Mouse (Mus musculus): Measurements from ENCODE around the gene Klhl33.
"Not testable (repeated sequence)": the region's sequence is repeated elsewhere in the genome, so short reads cannot be mapped to it uniquely, and the experiment has no call there.

DNA sequence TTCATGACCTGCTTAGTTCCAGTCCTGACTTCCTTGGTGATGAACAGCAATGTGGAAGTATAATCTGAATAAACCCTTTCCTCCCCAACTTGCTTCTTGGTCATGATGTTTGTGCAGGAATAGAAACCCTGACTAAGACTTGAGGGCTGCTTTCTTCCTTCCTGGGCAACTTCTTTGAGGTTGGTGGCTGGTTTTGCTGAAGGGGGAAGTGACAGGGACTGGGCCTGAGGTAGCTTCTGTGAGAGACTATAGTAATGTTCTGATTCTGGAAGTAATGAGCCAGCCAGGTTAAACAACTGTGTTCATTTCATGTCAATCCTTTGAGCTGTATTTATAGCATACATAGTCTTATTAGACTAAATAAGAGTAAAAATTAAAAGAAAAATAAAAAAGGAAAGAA lies 32.3 kb downstream of the Klhl33 start:
- TF ChIP-seq MAX (IDR thresholded peaks at IDR 0.05); MYOG (IDR thresholded peaks at IDR 0.05; ENCODE audit: control insufficient read depth, extremely low read depth, insufficient read length); CTCF (IDR thresholded peaks at IDR 0.05; ENCODE audit: control insufficient read depth, insufficient read depth, insufficient read length); MYOD1 (IDR thresholded peaks at IDR 0.05; ENCODE audit: control insufficient read depth, insufficient read length, low read depth): not testable (repeated sequence)
